Mouse (Mus musculus) testis, adult 2 months (tissue): Measurements from ENCODE around the gene Rbm33.

ENCODE experiments used
- CTCF ChIP-seq: fragments of 200-500 bp; IDR thresholded peaks from 2 replicates; pipeline ENCODE4 v1.5.1; 2012; ENCODE audit warnings: low read depth, mild to moderate bottlenecking, inconsistent platforms, low read length, moderate library complexity; ENCODE audit not compliant: control insufficient read depth, insufficient read depth, insufficient replicate concordance
- POLR2A ChIP-seq: fragments of 200-500 bp; IDR thresholded peaks from 2 replicates; pipeline ENCODE4 v1.6.1; 2012; ENCODE audit warnings: low read depth, mild to moderate bottlenecking, inconsistent platforms, low read length, moderate library complexity; ENCODE audit not compliant: control insufficient read depth

- TF ChIP-seq CTCF (no peak), POLR2A (no peak)
Observed at GRCm38 (mm10) chr5:28465526-28465925, 148.6 kb downstream of the Rbm33 start.
